Mouse (Mus musculus) liver, embryonic 14.5 days (tissue): ENCODE measurements around the gene Litaf. TPM values are rescaled to one million over a fixed set of nuclear protein-coding genes. Genes with fewer than 3 reads are reported as not detected.
A peak's percentile ranks its signal among the peaks of the same experiment; 100 is the strongest.

Experiments used
- ATAC-seq: fragments of 200-750 bp; cut with Nextera tagmentation; 2 replicates; pipeline ENCODE4 v1.8.0; 2017; ENCODE audit warnings: moderate number of reproducible peaks, mild to moderate bottlenecking, moderate library complexity; ENCODE audit not compliant: insufficient read depth
- DNase-seq, 3 experiments: peaks; one replicate each; pipeline ENCODE4 v3.0.0-alpha.2; 2012 to 2013; ENCODE audit warnings: low read depth in 3 of 3, low spot score in 3 of 3
- H3K27ac ChIP-seq: fragments of 300-500 bp; sonication (generic); 2 replicates; pipeline ENCODE4 v1.5.1; 2014; ENCODE audit warnings: moderate library complexity, mild to moderate bottlenecking, control low read depth, inconsistent platforms
- H3K27me3 ChIP-seq: fragments of 300-500 bp; sonication (generic); 2 replicates; pipeline ENCODE4 v1.6.1; 2014; ENCODE audit warnings: mild to moderate bottlenecking, low read length, moderate library complexity; ENCODE audit not compliant: control insufficient read depth, insufficient read depth
- H3K36me3 ChIP-seq: fragments of 300-500 bp; sonication (generic); replicated peaks from 2 replicates; pipeline ENCODE4 v1.6.1; 2014; ENCODE audit warnings: low read depth; ENCODE audit not compliant: control insufficient read depth, insufficient read depth
- H3K4me1 ChIP-seq, 2 experiments: fragments of 200-500 bp in 1 of 2; fragments of 300-500 bp in 1 of 2; sonication (generic) in 1 of 2; replicated peaks; 2 replicates each; pipeline ENCODE4 v1.6.1; 2012 to 2014; ENCODE audit warnings: antibody characterized with exemption in 1 of 2, inconsistent platforms in 1 of 2, low read length in 1 of 2; ENCODE audit not compliant: control insufficient read depth in 2 of 2, insufficient read depth in 2 of 2
- H3K4me2 ChIP-seq: fragments of 300-500 bp; sonication (generic); 2 replicates; pipeline ENCODE4 v1.6.1; 2014; ENCODE audit warnings: low read depth, mild to moderate bottlenecking, control low read depth, moderate library complexity
- H3K4me3 ChIP-seq, 2 experiments: fragments of 200-500 bp in 1 of 2; fragments of 300-500 bp in 1 of 2; sonication (generic) in 1 of 2; 2 replicates each; pipeline ENCODE4 v1.5.1; 2012 to 2014; ENCODE audit warnings: low read depth in 2 of 2, low read length in 2 of 2, mild to moderate bottlenecking in 2 of 2, control low read depth in 1 of 2, inconsistent platforms in 1 of 2, moderate library complexity in 1 of 2; ENCODE audit not compliant: insufficient read depth in 1 of 2
- H3K9ac ChIP-seq: fragments of 300-500 bp; sonication (generic); replicated peaks from 2 replicates; pipeline ENCODE4 v1.6.1; 2014; ENCODE audit warnings: mild to moderate bottlenecking, control low read depth, moderate library complexity
- H3K9me3 ChIP-seq: fragments of 300-500 bp; sonication (generic); 2 replicates; pipeline ENCODE4 v1.6.1; 2016; ENCODE audit warnings: low read length, mixed read lengths; ENCODE audit not compliant: control insufficient read depth
- CTCF ChIP-seq: IDR thresholded peaks from 2 replicates; pipeline ENCODE4 v1.5.1; 2016; ENCODE audit warnings: antibody characterized with exemption, low read depth, control low read depth
- EP300 ChIP-seq: IDR thresholded peaks from 2 replicates; pipeline ENCODE4 v1.6.1; 2016; ENCODE audit warnings: antibody characterized with exemption, low read depth
- WGBS: fragments of 180-500 bp; shearing (Covaris S2); extraction: QIAGEN DNeasy Blood & Tissue Kit; methylation state at CpG from one replicate; pipeline ENCODE4 v1.1.7; 2014; ENCODE audit not compliant: insufficient replicate concordance; 5-methylcytosine and 5-hydroxymethylcytosine counted together
- polyA plus RNA-seq, 2 experiments: library from polyadenylated mRNA; depleted of rRNA in 1 of 2; stranded (reverse) in 1 of 2; unstranded in 1 of 2; fragments of >200 nt; fragmentation: Nextera tagmentation in 1 of 2; extraction: Ambion mirVana in 1 of 2; gene quantifications; 2 replicates each; pipeline versions ENCODE4 v1.2.1 to v1.2.3; 2012 to 2014

Gene Litaf
- polyA plus RNA-seq, 2 experiments: 12.1 to 27.3 TPM

GRCm38 (mm10) chr16:11047130-11047529 is 18.8 kb downstream of the Litaf start:
- TF ChIP-seq CTCF (no peak), EP300 (no peak)
- no peaks in the 10 kb centered on the region for H3K4me1 ChIP-seq
- no peak overlapping the region for H3K9ac ChIP-seq
- H3K27me3 ChIP-seq: no peaks in the 10 kb centered on the region
- no peaks in the 10 kb centered on the region for H3K9me3 ChIP-seq
- H3K36me3 ChIP-seq: no peaks in the 10 kb centered on the region
- no peak overlapping the region for H3K4me2 ChIP-seq
- no peak overlapping the region for H3K4me3 ChIP-seq
- ATAC-seq (no peak), DNase-seq (no peak)
- WGBS: 34% methylated on average over 7 of the region's 7 CpGs
- no peak overlapping the region for H3K27ac ChIP-seq

GRCm38 (mm10) chr16:11046437-11046836 is 19.5 kb downstream of the Litaf start:
- no peak overlapping the region for H3K4me2 ChIP-seq
- no peak overlapping the region for H3K4me3 ChIP-seq
- ATAC-seq (no peak), DNase-seq (no peak)
- H3K27ac ChIP-seq: no peak overlapping the region
- no peaks in the 10 kb centered on the region for H3K27me3 ChIP-seq
- H3K9me3 ChIP-seq: no peaks in the 10 kb centered on the region
- H3K4me1 ChIP-seq: no peaks in the 10 kb centered on the region
- 69% methylated on average over 7 of the region's 7 CpGs for WGBS
- TF ChIP-seq EP300 (no peak), CTCF (no peak)
- no peak overlapping the region for H3K9ac ChIP-seq
- H3K36me3 ChIP-seq: no peaks in the 10 kb centered on the region

GRCm38 (mm10) chr16:11043239-11043638 is 22.7 kb downstream of the Litaf start:
- no peak overlapping the region for H3K4me3 ChIP-seq
- H3K27ac ChIP-seq: no peak overlapping the region
- no peak for ATAC-seq
- H3K4me2 ChIP-seq: no peak overlapping the region
- H3K9me3 ChIP-seq: no peaks in the 10 kb centered on the region
- 65% methylated on average over 5 of the region's 5 CpGs for WGBS
- TF ChIP-seq CTCF: no peak
- no peak for TF ChIP-seq EP300
- no peak for DNase-seq
- no peaks in the 10 kb centered on the region for H3K27me3 ChIP-seq
- H3K36me3 ChIP-seq: no peaks in the 10 kb centered on the region
- H3K9ac ChIP-seq: no peak overlapping the region
- H3K4me1 ChIP-seq: no peaks in the 10 kb centered on the region

GRCm38 (mm10) chr16:11040603-11041002 is 25.4 kb downstream of the Litaf start:
- WGBS: 58% methylated on average over 2 of the region's 2 CpGs
- no peak overlapping the region for H3K9ac ChIP-seq
- no peaks in the 10 kb centered on the region for H3K9me3 ChIP-seq
- DNase-seq (no peak), ATAC-seq (no peak)
- no peaks in the 10 kb centered on the region for H3K27me3 ChIP-seq
- no peak for TF ChIP-seq EP300
- no peak for TF ChIP-seq CTCF
- no peaks in the 10 kb centered on the region for H3K36me3 ChIP-seq
- H3K4me3 ChIP-seq: no peak overlapping the region
- no peaks in the 10 kb centered on the region for H3K4me1 ChIP-seq
- no peak overlapping the region for H3K27ac ChIP-seq
- no peak overlapping the region for H3K4me2 ChIP-seq

- TF ChIP-seq CTCF (peak; percentile 90), EP300 (no peak)
- Histone ChIP-seq H3K4me2 (no peak overlapping the region), H3K9me3 (no peaks in the 10 kb centered on the region), H3K4me1 (no peaks in the 10 kb centered on the region), H3K27ac (no peak overlapping the region), H3K27me3 (no peaks in the 10 kb centered on the region), H3K36me3 (no peaks in the 10 kb centered on the region), H3K4me3 (no peak overlapping the region), H3K9ac (no peak overlapping the region)
- WGBS: 20% methylated on average over 15 of the region's 15 CpGs
- ATAC-seq: no peak
- peak; percentile 28 to 44 (median 39) for DNase-seq
Observed at GRCm38 (mm10) chr16:11035790-11036431, 30.0 kb downstream of the Litaf start.
